Mouse (Mus musculus) midbrain, embryonic 14.5 days (tissue): ENCODE results near the gene Tns1. TPM values are rescaled to one million over a fixed set of nuclear protein-coding genes. Genes with fewer than 3 reads are reported as not detected.

Experiments used
- ATAC-seq: fragments of 200-750 bp; cut with Nextera tagmentation; 2 replicates; pipeline ENCODE4 v1.8.0; 2017; ENCODE audit warnings: moderate number of reproducible peaks, moderate library complexity; ENCODE audit not compliant: low FRiP score, low TSS enrichment
- DNase-seq: peaks from one replicate; pipeline ENCODE4 v3.0.0-alpha.2; 2015
- H3K27ac ChIP-seq: fragments of 300-500 bp; sonication (generic); replicated peaks from 2 replicates; pipeline ENCODE4 v1.5.1; 2014; ENCODE audit warnings: mild to moderate bottlenecking, low read depth, low read length, moderate library complexity
- H3K27me3 ChIP-seq: fragments of 300-500 bp; sonication (generic); 2 replicates; pipeline ENCODE4 v1.6.1; 2014; ENCODE audit warnings: low read length, control low read depth, mixed read lengths; ENCODE audit not compliant: control insufficient read depth, insufficient read depth
- H3K36me3 ChIP-seq: fragments of 300-500 bp; sonication (generic); 2 replicates; pipeline ENCODE4 v1.6.1; 2014; ENCODE audit warnings: low read length, control low read depth; ENCODE audit not compliant: control insufficient read depth, insufficient read depth
- H3K4me1 ChIP-seq: fragments of 300-500 bp; sonication (generic); 2 replicates; pipeline ENCODE4 v1.6.1; 2014; ENCODE audit warnings: mild to moderate bottlenecking, antibody characterized with exemption, low read length, control low read depth; ENCODE audit not compliant: control insufficient read depth, insufficient read depth
- H3K4me2 ChIP-seq: fragments of 300-500 bp; sonication (generic); 2 replicates; pipeline ENCODE4 v1.6.1; 2014; ENCODE audit warnings: mild to moderate bottlenecking, low read length, moderate library complexity
- H3K4me3 ChIP-seq: fragments of 300-500 bp; sonication (generic); replicated peaks from 2 replicates; pipeline ENCODE4 v1.5.1; 2014; ENCODE audit warnings: low read depth, low read length
- H3K9ac ChIP-seq: fragments of 300-500 bp; sonication (generic); replicated peaks from 2 replicates; pipeline ENCODE4 v1.6.1; 2014; ENCODE audit warnings: mild to moderate bottlenecking, low read length, moderate library complexity
- H3K9me3 ChIP-seq: fragments of 300-500 bp; sonication (generic); 2 replicates; pipeline ENCODE4 v1.6.1; 2016; ENCODE audit warnings: low read length, control low read depth, mixed read lengths; ENCODE audit not compliant: control insufficient read depth
- WGBS: fragments of 180-500 bp; shearing (Covaris S2); extraction: QIAGEN DNeasy Blood & Tissue Kit; methylation state at CpG from one replicate; pipeline ENCODE4 v1.1.7; 2014; 5-methylcytosine and 5-hydroxymethylcytosine counted together
- polyA plus RNA-seq: library from polyadenylated mRNA; unstranded; fragments of >200 nt; fragmentation: Nextera tagmentation; extraction: Ambion mirVana; gene quantifications from 2 replicates; pipeline ENCODE4 v1.2.1, GENCODE M21; 2014

Tns1 gene
- polyA plus RNA-seq, 1 experiment from 2014 or later = 11.0 TPM

DNA sequence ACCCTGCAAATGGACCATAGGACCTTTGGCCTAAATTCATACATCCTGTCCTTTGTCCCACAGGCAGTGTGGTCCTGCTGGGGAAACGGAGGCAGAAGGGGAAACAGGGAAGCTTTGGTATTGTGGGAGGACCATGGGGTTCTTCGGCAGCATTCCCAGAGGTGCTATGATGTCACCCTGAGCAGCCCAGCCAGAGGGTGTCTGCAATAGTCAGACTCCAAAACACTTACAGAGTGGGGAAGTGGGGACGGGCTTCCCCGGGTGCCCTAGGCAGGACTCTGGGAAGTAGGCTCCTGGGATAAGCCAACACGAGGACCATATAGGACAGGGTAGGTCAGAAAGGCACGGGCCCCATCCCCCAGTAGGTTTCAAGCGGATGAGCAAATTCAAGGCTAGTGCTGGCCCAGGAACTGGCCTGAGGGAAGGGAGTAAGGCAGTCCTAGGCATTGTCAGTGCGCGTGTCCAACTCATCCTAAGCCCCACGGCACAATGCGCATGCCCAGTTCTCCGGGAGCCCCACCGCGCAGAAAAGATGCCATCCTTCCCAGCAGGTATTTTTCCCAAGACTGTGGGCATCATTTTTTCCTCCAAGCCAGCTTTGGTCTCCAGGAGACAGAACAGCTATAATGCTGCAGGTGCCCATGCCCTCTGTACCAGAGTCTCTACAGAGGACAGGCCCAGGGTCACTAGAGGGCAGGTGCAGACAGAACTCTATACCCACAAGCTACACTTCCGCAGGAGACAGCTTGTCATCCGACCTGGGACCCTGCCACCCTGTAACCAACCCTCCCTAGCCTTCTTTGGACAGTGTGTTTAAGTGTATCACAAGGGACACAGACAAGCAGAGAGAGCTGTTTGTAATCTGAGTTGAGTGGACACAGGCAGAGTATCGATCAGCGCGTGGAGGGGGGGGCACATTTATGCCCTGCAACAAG is 210.9 kb downstream of the Tns1 start:
- H3K27me3 ChIP-seq = no peaks in the 10 kb centered on the region
- WGBS = 79% methylated on average over 19 of the region's 19 CpGs
- H3K9ac ChIP-seq = no peak overlapping the region
- DNase-seq (no peak), ATAC-seq (no peak)
- no peaks in the 10 kb centered on the region for H3K36me3 ChIP-seq
- no peak overlapping the region for H3K27ac ChIP-seq
- H3K9me3 ChIP-seq = no peaks in the 10 kb centered on the region
- H3K4me3 ChIP-seq = no peak overlapping the region
- no peak overlapping the region; the same call in 1 of the 2 replicates for H3K4me2 ChIP-seq
- H3K4me1 ChIP-seq = peaks cover 8% of the 10 kb centered on the region

DNA sequence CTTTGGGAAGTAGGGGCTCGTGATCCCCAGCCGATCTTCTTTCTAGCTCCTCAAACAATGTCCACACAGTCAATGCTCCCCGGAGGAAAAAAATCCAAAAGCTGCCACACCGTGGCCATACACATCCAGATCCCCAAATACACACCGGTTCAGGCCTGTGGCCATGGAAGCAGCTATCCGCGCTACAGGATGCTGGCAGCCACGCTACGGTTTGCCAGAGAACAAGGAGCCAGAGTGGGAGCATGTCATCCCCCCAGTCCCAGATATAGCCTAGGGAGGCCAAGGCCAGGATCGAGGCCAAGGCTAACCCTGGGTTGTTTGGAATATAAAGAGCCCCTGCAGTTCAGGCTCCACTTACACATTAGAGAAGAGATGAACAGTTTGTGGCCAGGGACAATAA is 211.8 kb downstream of the Tns1 start:
- DNase-seq = no peak
- H3K9ac ChIP-seq = no peak overlapping the region
- H3K27ac ChIP-seq = no peak overlapping the region
- 83% methylated on average over 10 of the region's 10 CpGs for WGBS
- H3K36me3 ChIP-seq = no peaks in the 10 kb centered on the region
- H3K4me1 ChIP-seq = peaks cover 8% of the 10 kb centered on the region
- ATAC-seq = no peak
- H3K4me2 ChIP-seq = no peak overlapping the region
- H3K27me3 ChIP-seq = no peaks in the 10 kb centered on the region
- H3K4me3 ChIP-seq = no peak overlapping the region
- H3K9me3 ChIP-seq = no peaks in the 10 kb centered on the region

DNA sequence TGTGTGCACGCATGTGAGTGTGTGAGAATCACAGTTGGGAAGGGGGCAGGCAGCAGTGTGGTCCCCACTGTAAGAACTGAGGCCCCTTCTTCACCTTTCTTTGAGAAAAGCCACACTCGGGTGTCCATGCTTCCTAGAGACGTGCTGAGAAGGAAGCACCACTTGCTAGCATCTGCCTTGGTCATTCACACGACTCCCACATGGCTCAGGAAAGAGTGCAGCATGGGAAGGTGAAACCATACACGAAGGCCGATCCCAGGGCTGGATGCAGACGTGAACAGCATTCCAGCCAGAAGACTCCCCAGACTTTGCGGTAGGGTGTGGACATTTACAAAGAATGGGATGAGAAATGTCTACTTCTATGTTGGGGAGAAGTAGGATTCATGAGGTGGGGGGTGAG is 212.3 kb downstream of the Tns1 start:
- no peak for DNase-seq
- no peak overlapping the region for H3K9ac ChIP-seq
- 89% methylated on average over 8 of the region's 8 CpGs for WGBS
- no peaks in the 10 kb centered on the region for H3K36me3 ChIP-seq
- H3K4me3 ChIP-seq = no peak overlapping the region
- no peaks in the 10 kb centered on the region for H3K9me3 ChIP-seq
- H3K4me2 ChIP-seq = no peak overlapping the region
- peaks cover 8% of the 10 kb centered on the region for H3K4me1 ChIP-seq
- H3K27me3 ChIP-seq = no peaks in the 10 kb centered on the region
- ATAC-seq = no peak
- no peak overlapping the region for H3K27ac ChIP-seq

DNA sequence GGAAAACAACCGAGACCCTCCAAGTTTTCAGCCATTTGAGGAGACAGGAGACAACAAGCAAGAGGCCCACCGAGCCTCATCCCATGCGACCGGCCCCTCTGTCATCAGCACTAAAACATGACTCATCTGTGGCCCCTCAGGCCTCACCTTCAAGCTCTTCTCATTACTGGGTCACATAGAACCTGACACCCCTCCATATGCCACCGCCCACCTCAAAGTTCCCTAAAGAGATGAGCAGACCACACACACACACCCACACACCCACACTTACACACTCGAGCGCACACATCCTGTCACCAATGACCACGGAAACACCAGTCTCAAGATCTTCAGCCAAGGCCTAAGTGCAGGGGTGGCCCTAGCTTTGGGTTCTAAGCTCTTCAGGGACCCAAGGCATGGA is 213.5 kb downstream of the Tns1 start:
- H3K9ac ChIP-seq = no peak overlapping the region
- 84% methylated on average over 8 of the region's 8 CpGs for WGBS
- ATAC-seq = no peak

DNA sequence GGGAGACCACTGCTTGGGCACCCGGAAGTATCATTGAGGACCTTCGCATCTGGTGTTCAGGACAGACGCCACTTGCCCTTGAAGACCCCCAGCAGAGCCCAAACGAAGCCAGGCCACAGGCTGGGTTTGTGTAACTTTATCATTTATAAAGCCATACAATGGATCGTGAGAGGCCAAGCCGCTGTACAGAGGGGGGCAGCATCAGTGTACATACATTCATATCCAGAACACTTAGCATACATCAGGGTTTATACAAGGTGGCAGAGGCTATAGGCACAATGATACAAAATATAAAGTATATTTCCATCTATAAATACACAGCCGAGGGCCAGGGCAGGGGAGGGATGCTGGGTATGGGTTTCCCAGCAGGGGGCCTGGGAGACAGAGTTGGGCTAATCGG is 214.1 kb downstream of the Tns1 start:
- Histone ChIP-seq H3K9ac (no peak overlapping the region), H3K4me3 (no peak overlapping the region), H3K4me1 (peaks cover 8% of the 10 kb centered on the region), H3K36me3 (no peaks in the 10 kb centered on the region), H3K27me3 (no peaks in the 10 kb centered on the region), H3K27ac (no peak overlapping the region), H3K9me3 (no peaks in the 10 kb centered on the region), H3K4me2 (no peak overlapping the region)
- ATAC-seq (no peak), DNase-seq (no peak)
- 85% methylated on average over 8 of the region's 8 CpGs for WGBS

More for the DNA sequence above, 213.5 kb downstream of the Tns1 start:
- H3K4me1 ChIP-seq = peaks cover 8% of the 10 kb centered on the region
- H3K4me2 ChIP-seq = no peak overlapping the region
- no peak overlapping the region for H3K27ac ChIP-seq
- no peak overlapping the region for H3K4me3 ChIP-seq
- no peaks in the 10 kb centered on the region for H3K9me3 ChIP-seq
- H3K27me3 ChIP-seq = no peaks in the 10 kb centered on the region
- H3K36me3 ChIP-seq = no peaks in the 10 kb centered on the region
- DNase-seq = no peak

DNA sequence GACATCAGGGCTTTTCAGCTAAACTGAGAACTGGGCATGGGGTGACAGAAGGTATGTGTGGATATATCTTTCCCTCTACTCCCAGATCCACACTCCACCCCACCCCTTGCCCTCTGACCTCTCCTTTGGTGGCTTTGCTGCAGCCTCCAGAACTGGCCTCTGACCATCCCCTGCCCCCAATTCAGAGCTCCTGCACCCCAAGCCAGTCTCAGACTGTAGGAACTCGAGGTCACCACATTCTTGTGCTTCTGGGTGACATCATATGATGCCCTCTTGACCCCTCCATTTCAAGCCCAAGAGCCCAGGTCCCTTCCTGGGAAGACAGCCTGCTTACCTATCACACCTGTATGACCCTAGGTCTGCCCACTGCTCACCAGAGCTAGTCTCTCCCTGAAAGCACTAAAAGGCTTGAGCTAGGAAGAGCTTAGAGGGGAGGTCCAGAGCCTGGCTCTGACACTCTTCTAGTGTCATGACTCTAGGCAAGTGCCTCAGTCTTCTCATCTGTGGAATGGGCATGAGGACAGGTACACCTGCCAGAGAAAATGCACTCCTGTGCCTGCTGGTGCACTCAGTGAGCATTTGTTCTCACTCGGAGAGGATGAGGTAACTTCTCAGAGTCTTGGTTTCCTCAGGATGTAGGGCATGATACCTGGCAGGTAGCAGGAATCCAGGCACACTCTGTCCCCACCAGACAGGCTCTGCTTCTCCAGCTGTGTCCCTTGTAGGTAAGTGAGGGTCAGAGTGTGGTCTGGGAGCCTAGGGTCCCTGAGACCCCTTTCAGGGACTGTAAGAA is 214.9 kb downstream of the Tns1 start:
- Histone ChIP-seq H3K4me1 (peaks cover 7% of the 10 kb centered on the region), H3K4me3 (no peak overlapping the region), H3K27ac (no peak overlapping the region), H3K27me3 (no peaks in the 10 kb centered on the region), H3K9me3 (no peaks in the 10 kb centered on the region), H3K9ac (no peak overlapping the region), H3K36me3 (no peaks in the 10 kb centered on the region), H3K4me2 (no peak overlapping the region)
- ATAC-seq (no peak), DNase-seq (no peak)
- 63% methylated on average over 2 of the region's 2 CpGs for WGBS

DNA sequence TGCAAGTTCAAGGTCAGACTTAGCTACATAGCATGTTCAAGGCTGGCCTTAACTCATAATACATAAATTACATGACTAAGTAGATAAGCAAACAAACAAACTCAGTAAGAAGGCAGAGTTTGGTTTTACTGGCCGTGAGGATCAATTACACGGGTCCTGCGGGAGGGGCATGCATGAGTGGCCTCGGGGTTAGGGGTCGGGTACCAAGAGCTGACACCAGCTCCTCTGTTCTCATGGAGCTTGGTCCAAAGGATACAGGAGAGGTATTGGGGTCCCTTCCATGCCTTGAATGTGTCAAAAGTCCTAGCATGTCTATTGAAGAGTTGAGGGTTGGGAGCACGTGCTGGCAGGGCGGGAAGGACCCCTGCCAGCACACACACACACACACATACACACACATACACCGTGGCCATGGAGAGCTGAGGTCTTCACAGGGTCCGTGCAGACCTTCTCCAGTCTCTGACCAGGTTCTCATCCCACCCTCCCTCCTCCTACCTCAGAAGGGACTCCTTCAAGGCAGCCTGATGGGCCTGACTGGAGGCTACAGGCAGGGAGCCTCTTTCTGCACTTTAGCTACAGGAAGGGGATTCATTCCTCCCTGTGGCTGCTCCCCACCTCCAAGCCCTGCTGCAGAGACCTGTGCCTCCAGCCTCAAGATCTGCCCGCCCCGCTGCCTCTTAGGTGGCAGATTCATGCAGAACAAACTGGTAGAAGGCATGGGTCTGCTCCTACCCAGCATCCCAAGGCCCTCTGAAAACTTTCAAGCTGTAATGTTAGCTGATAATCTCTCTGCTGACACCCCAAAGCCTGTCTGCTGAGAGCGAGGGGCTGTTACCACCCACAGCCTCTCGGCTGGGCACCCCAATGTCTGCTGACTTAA is 215.9 kb downstream of the Tns1 start:
- ATAC-seq (no peak), DNase-seq (no peak)
- Histone ChIP-seq H3K4me1 (no peaks in the 10 kb centered on the region), H3K4me3 (no peak overlapping the region), H3K36me3 (no peaks in the 10 kb centered on the region), H3K4me2 (no peak overlapping the region), H3K9ac (no peak overlapping the region), H3K9me3 (no peaks in the 10 kb centered on the region), H3K27me3 (no peaks in the 10 kb centered on the region), H3K27ac (no peak overlapping the region)
- WGBS = 64% methylated on average over 13 of the region's 13 CpGs

DNA sequence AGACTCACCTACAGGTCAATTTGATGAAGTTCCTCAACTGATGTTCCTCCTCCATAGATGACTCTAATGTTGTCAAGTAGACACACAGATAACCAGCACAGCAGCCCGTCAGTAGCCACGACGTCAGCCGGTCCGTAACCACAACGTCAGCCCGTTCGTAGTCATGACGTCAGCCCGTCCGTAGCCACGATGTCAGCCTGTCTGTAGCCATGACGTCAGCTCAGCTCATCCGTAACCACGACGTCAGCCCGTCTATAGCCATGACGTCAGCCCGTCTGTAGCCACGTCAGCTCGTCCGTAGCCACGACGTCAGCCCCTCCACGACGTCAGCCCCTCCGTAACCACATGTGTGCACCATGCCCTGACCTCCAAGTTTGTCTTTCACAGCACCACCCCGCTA is 217.1 kb downstream of the Tns1 start:
- Histone ChIP-seq H3K27me3 (no peaks in the 10 kb centered on the region), H3K4me3 (no peak overlapping the region), H3K27ac (no peak overlapping the region), H3K4me1 (0 out of 2 replicates have a peak, but pooled peaks cover 3% of the 10 kb centered on the region), H3K9me3 (no peaks in the 10 kb centered on the region), H3K36me3 (no peaks in the 10 kb centered on the region), H3K9ac (no peak overlapping the region), H3K4me2 (no peak overlapping the region)
- DNase-seq = no peak
- ATAC-seq = no peak
- WGBS = 90% methylated on average over 28 of the region's 28 CpGs
